13 mouse cellular contexts compared by ENCODE assay signal in the genomic region with DNA sequence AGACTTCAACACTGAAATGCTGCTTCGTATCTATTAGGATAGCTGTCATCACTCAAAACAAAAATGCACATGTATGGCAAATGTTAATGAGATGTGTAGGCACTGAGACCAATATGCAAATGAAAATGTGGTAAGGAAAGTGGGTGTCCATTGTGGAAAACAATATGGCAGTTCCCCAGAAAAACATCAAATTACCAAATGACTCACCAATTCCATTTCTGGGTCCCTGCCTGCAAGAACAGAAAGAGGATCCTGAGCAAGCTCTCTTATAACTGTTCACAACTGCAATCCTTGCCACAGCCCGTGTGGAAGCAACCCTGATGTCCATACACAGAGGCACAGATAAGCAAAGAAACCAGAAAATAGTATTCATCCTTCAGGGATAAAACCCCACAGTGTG.
"Had no signal": no experiment of that assay in that cellular context is flagged by ENCODE, and none has a peak within 500 bp of the region (broad histone marks: within the 10 kb centered on the region; RNA-seq: fewer than 3 reads in every experiment).

No protein-coding gene starts in this region.

- ATAC-seq: intestine, embryonic 15.5 days; liver, postnatal 0 days; lung, postnatal 0 days; midbrain, embryonic 15.5 days had no signal

- DNase-seq: kidney, adult 11 months; kidney, adult 8-10 months; kidney, postnatal 10 days; kidney, postnatal 36 days; liver, postnatal 0 days; lung, embryonic 14.5 days; retina, postnatal 1 day; spleen, adult 18-20 months; thymus, adult 18-20 months; thymus, postnatal 36 days had no signal
